Mouse (Mus musculus) heart, embryonic 16.5 days (tissue): ENCODE results near the gene Xcl1. TPM values are rescaled to one million over a fixed set of nuclear protein-coding genes. Genes with fewer than 3 reads are reported as not detected.
"Not testable (repeated sequence)": the region's sequence is repeated elsewhere in the genome, so short reads cannot be mapped to it uniquely, and the experiment has no call there.

ENCODE experiments used
- ATAC-seq: fragments of 200-750 bp; cut with Nextera tagmentation; replicated peaks from 2 replicates; pipeline ENCODE4 v1.8.0; 2017; ENCODE audit warnings: moderate number of reproducible peaks; ENCODE audit not compliant: insufficient read depth, low FRiP score; ENCODE audit errors: extremely low read depth
- H3K27ac ChIP-seq: fragments of 300-500 bp; sonication (generic); 2 replicates; pipeline ENCODE4 v1.5.1; 2014; ENCODE audit warnings: mild to moderate bottlenecking, low read length, control low read depth, moderate library complexity
- H3K27me3 ChIP-seq: fragments of 300-500 bp; sonication (generic); 2 replicates; pipeline ENCODE4 v1.6.1; 2014; ENCODE audit warnings: low read length, mixed read lengths; ENCODE audit not compliant: control insufficient read depth, insufficient read depth
- H3K36me3 ChIP-seq: fragments of 300-500 bp; sonication (generic); 2 replicates; pipeline ENCODE4 v1.6.1; 2014; ENCODE audit not compliant: control insufficient read depth, insufficient read depth
- H3K4me1 ChIP-seq: fragments of 300-500 bp; sonication (generic); 2 replicates; pipeline ENCODE4 v1.6.1; 2014; ENCODE audit warnings: low read length, mixed read lengths; ENCODE audit not compliant: control insufficient read depth, insufficient read depth
- H3K4me2 ChIP-seq: fragments of 300-500 bp; sonication (generic); 2 replicates; pipeline ENCODE4 v1.6.1; 2014; ENCODE audit warnings: low read depth, mild to moderate bottlenecking, control low read depth, low read length
- H3K4me3 ChIP-seq: fragments of 300-500 bp; sonication (generic); 2 replicates; pipeline ENCODE4 v1.5.1; 2014; ENCODE audit warnings: mild to moderate bottlenecking, control low read depth, low read length
- H3K9ac ChIP-seq: fragments of 300-500 bp; sonication (generic); 2 replicates; pipeline ENCODE4 v1.6.1; 2014; ENCODE audit warnings: low read length, control low read depth
- H3K9me3 ChIP-seq: fragments of 300-500 bp; sonication (generic); replicated peaks from 2 replicates; pipeline ENCODE4 v1.6.1; 2016; ENCODE audit warnings: low read length; ENCODE audit not compliant: control insufficient read depth
- WGBS: fragments of 180-500 bp; shearing (Covaris S2); extraction: QIAGEN DNeasy Blood & Tissue Kit; methylation state at CpG from one replicate; pipeline ENCODE4 v1.1.7; 2014; 5-methylcytosine and 5-hydroxymethylcytosine counted together
- polyA plus RNA-seq: library from polyadenylated mRNA; unstranded; fragments of >200 nt; fragmentation: Nextera tagmentation; extraction: Ambion mirVana; gene quantifications from 2 replicates; pipeline ENCODE4 v1.2.1, GENCODE M21; 2015

Gene Xcl1
- 1.9 and 2.9 TPM in 2 replicates for polyA plus RNA-seq

DNA sequence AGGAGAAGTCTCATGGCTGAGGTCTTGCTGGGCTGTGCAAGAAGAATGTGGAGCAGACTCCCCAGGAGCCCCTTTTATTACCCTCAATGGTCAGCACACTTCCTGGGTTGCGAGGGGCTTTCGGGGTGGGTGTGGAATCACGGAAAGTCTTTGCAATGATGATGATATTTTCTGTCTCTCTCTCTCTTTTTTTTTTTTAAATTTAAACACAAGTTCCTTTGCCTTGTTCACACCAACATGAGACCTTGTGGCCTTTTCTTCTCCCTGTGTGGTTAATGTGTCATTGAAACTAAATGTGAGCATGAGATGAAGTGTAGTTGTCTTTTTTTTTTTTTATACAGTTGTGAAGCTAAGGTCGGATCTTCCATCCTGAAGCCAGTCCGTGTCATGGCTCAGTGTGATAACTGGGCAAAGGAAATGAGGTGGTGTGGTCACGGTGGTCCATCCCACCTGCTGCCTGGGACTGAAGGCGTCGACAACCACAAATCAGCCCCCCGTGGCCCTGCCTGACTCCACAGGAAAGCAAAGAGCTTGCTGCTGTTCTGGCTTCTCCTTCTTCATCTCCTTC lies at the start of gene Xcl1:
Gene Xcl1, minus strand, starts transcription at position 51 of the 568 bp plus-strand sequence.
- ATAC-seq: no peak
- no peak within 1 kb of the TSS for H3K4me2 ChIP-seq
- no peaks in the 10 kb centered on the region for H3K27me3 ChIP-seq
- H3K27ac ChIP-seq: no peak within 1 kb of the TSS
- H3K36me3 ChIP-seq: no peaks in the 10 kb centered on the region
- H3K4me1 ChIP-seq: no peaks in the 10 kb centered on the region
- no peaks in the 10 kb centered on the region for H3K9me3 ChIP-seq
- no peak within 1 kb of the TSS for H3K4me3 ChIP-seq
- no peak within 1 kb of the TSS for H3K9ac ChIP-seq
- WGBS: 49% methylated on average over 9 of the region's 9 CpGs

DNA sequence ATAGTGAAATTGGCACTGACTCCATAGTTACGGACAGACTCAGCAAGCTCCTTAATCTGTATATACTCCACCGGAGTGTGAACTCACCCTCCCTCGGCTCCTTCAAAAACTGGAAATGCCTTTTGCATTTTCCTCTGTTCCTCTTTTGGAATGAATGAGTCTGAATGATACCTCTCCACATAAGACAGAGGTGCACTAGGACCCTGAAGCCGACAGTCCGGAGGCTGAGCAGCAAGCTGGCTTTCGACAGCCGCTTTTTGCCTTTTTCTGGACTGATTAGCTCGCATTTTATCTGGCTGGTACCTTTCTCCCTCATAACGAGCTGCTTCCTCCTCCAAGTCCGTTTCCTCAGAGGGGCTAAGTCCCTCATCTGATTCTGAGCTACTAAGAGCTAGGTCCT lies 49.4 kb upstream of the Xcl1 start:
- not testable (repeated sequence) for H3K36me3 ChIP-seq, H3K9me3 ChIP-seq, H3K27me3 ChIP-seq, H3K9ac ChIP-seq, H3K27ac ChIP-seq, ATAC-seq, H3K4me3 ChIP-seq, H3K4me2 ChIP-seq, H3K4me1 ChIP-seq
- 82% methylated on average over 10 of the region's 10 CpGs for WGBS

DNA sequence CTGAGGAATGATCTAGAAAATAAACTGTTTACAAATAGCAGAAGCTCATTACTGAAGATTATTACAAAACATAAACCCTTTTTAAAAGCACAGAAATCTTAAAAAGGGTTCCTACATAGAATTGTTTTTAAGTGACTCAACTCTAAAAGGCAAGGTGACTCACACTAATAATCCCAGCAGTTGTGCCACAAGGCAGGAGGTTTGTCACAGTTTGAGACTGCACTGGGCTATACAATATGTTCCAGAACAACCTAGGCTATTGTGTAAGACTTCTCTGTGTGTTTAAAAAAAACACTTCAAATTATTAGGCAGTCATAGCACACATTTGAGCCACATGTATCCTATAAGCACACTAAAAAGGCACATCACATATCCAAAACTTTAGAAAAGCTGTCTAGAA lies 42.0 kb upstream of the Xcl1 start:
- Histone ChIP-seq H3K27me3 (no peaks in the 10 kb centered on the region), H3K9ac (no peak overlapping the region), H3K27ac (no peak overlapping the region), H3K4me2 (no peak overlapping the region), H3K36me3 (no peaks in the 10 kb centered on the region), H3K4me1 (no peaks in the 10 kb centered on the region), H3K4me3 (no peak overlapping the region), H3K9me3 (no peaks in the 10 kb centered on the region)
- no peak for ATAC-seq

DNA sequence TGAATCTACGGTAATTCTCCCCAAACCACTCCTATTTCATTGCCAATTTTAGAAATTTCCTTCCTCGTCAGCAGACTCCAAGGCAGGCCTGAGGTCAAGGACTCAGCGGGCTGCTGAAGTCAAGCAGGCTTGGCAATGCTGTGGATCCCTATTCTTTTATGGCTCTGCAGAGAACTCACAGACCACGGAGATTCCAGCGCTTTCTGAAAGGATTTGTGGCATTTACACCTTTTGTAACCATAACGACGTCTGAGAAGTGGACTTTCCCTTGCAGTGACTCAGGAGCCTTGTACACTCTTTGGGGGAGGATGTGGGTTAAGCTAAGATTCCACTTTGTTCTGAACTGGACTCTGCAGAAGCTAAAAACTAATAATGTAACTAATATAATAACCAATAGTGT lies 40.4 kb upstream of the Xcl1 start:
- WGBS: 74% methylated on average over 7 of the region's 7 CpGs
- no peak overlapping the region for H3K4me3 ChIP-seq
- no peaks in the 10 kb centered on the region for H3K27me3 ChIP-seq
- no peak overlapping the region for H3K9ac ChIP-seq
- no peaks in the 10 kb centered on the region for H3K9me3 ChIP-seq
- H3K27ac ChIP-seq: no peak overlapping the region
- no peak overlapping the region for H3K4me2 ChIP-seq
- H3K36me3 ChIP-seq: no peaks in the 10 kb centered on the region
- ATAC-seq: no peak
- H3K4me1 ChIP-seq: no peaks in the 10 kb centered on the region

DNA sequence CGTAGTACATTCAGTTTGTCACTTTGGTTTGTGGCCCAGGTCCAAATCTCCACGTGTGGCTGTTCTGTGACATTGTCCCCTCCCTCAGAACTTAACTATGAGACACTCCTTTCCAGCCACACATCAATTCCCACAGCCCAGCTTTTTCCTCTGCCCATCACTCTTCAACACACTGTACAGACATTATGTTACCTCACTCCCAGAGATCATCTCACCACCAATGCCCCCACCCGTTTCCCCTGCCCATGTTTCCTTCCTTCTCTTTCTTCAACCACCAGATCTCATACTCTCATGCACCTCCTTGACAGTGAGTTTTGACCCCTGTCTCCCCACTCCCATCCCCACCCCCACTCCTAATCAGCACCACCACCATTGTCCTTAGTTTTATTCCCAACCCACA lies 39.9 kb upstream of the Xcl1 start:
- Histone ChIP-seq H3K27me3 (no peaks in the 10 kb centered on the region), H3K9me3 (no peaks in the 10 kb centered on the region), H3K9ac (no peak overlapping the region), H3K4me1 (no peaks in the 10 kb centered on the region), H3K4me3 (no peak overlapping the region), H3K36me3 (no peaks in the 10 kb centered on the region), H3K4me2 (no peak overlapping the region), H3K27ac (no peak overlapping the region)
- 74% methylated on average over 3 of the region's 3 CpGs for WGBS
- no peak for ATAC-seq

DNA sequence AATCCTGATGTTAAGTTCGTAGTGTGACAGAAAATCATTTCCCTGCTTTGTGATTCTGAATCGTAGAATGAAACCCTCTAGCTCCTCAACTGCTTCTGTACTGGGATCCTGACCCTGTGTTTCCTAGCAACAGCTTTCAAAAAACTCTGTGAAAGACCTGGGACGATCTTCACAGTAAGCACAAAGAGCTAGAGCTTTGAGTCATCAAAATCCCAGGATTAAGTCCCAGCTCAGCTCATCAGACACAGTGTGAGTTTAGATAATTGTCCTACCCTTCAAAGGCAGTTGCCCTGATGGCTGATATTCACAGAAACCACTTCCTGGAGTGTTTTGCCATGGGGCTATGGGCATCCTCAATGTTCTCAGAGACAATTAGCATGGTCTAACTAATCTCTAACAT lies 38.5 kb upstream of the Xcl1 start:
- Histone ChIP-seq H3K27me3 (no peaks in the 10 kb centered on the region), H3K36me3 (no peaks in the 10 kb centered on the region), H3K4me3 (no peak overlapping the region), H3K4me1 (no peaks in the 10 kb centered on the region), H3K4me2 (no peak overlapping the region), H3K27ac (no peak overlapping the region), H3K9me3 (no peaks in the 10 kb centered on the region), H3K9ac (no peak overlapping the region)
- ATAC-seq: no peak
- WGBS: 46% methylated on average over 3 of the region's 3 CpGs

DNA sequence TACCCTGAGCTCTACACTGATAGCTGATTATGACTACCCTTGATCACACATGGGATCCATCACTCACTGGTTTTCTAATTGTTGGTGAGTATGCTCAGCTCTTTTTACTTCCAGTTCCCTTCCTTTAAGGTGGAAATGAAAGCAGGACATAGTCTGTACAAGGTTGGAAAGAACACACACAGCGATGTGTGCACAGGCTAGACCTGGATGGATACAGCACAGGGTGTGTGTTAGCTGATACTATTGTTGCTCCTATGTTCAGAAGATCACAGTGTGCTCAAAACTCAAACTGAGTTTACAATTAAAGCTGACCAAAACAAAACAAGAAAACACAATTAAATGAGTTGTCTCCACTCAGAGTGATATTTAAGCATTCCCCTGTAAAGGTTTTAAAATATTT lies 38.0 kb upstream of the Xcl1 start:
- H3K4me2 ChIP-seq: no peak overlapping the region
- ATAC-seq: no peak
- H3K36me3 ChIP-seq: no peaks in the 10 kb centered on the region
- no peak overlapping the region for H3K27ac ChIP-seq
- no peaks in the 10 kb centered on the region for H3K9me3 ChIP-seq
- H3K4me1 ChIP-seq: no peaks in the 10 kb centered on the region
- H3K4me3 ChIP-seq: no peak overlapping the region
- H3K9ac ChIP-seq: no peak overlapping the region
- no peaks in the 10 kb centered on the region for H3K27me3 ChIP-seq
- 88% methylated on average over 1 of the region's 1 CpGs for WGBS

DNA sequence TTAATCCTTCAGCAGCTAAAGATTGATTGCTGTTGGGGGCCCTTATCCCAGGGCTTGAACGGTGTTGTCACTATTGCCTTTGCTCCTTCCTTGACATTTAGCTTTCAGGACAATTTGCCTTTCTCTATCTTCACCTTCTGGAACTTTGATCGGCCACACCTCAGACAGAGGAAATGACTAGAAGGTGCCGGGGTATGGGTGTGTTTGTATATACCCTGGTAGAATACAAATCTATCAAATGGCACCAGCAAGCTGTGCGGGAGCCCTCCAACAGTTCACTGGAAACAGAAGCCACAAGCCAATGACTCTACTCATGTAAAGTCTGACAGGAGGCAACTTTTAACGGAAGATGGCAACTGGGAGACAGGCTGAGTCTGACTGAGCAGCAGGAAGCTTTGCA lies 37.4 kb upstream of the Xcl1 start:
- 79% methylated on average over 5 of the region's 5 CpGs for WGBS
- ATAC-seq: no peak
- H3K9me3 ChIP-seq: no peaks in the 10 kb centered on the region

DNA sequence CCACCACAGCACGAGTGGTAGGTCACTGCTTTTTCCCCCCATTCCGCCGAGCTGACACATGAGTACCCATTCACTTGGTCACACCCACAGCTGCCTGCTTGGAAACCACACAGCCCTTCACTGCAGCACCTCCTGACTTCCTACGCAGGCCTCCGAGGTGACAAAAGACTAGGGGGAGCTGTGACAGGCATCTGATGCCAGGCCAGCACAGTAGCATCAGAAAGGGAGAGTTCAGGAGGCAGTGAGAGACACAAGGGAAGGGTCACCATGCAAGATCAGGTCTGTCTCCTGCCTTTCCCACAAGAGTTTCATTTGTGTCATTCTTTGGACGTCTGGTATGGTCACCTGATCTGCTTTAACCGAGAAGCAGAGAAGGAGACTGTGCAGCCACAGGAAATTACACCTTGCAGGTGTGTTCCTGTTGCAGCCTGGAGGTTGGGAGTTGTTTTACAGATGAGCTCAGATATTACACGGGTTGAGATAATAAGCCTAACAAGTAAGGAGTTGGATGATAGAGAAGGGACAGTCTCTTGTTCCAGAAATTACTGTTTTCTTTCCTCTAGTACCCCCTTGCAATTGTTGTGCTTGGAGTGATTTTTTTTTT lies 30.9 kb upstream of the Xcl1 start:
- H3K9me3 ChIP-seq: no peaks in the 10 kb centered on the region
- no peak overlapping the region for H3K4me3 ChIP-seq
- no peak for ATAC-seq
- no peaks in the 10 kb centered on the region for H3K27me3 ChIP-seq
- no peak overlapping the region for H3K9ac ChIP-seq
- no peak overlapping the region for H3K4me2 ChIP-seq
- H3K4me1 ChIP-seq: no peaks in the 10 kb centered on the region
- no peaks in the 10 kb centered on the region for H3K36me3 ChIP-seq
- H3K27ac ChIP-seq: no peak overlapping the region
- 33% methylated on average over 8 of the region's 8 CpGs for WGBS

More for the DNA sequence above, 37.4 kb upstream of the Xcl1 start:
- no peaks in the 10 kb centered on the region for H3K27me3 ChIP-seq
- H3K27ac ChIP-seq: no peak overlapping the region
- H3K36me3 ChIP-seq: no peaks in the 10 kb centered on the region
- no peak overlapping the region for H3K4me2 ChIP-seq
- H3K4me1 ChIP-seq: no peaks in the 10 kb centered on the region
- no peak overlapping the region for H3K4me3 ChIP-seq
- no peak overlapping the region for H3K9ac ChIP-seq
